Mouse (Mus musculus): ENCODE measurements around the gene Pacrg. TPM values are rescaled to one million over a fixed set of nuclear protein-coding genes. Genes with fewer than 3 reads are reported as not detected.

Gene Pacrg
- total and polyA plus RNA-seq, 3 experiments = not detected

GRCm38 (mm10) chr17:10429406-10429805, 410.7 kb downstream of the Pacrg start:
- in situ Hi-C loops (cut with MboI; ENCODE audit: low pct_ligation_motif_present, low pct_unique_long_range_greater_than_20kb, low sequenced_read_pairs) = no loop called here
- DNase-seq (ENCODE audit: extremely low read depth) = no peak
- dilution Hi-C loops (cut with MboI; ENCODE audit: extremely low pct_ligation_motif_present, extremely low pct_unique_long_range_greater_than_20kb, low sequenced_read_pairs) = no loop called here
- no peaks in the 10 kb centered on the region for H3K79me2 ChIP-seq (replicated peaks; ENCODE audit: control insufficient read depth, extremely low read depth, insufficient read depth, poor library complexity, severe bottlenecking)
- no peak overlapping the region for H3K4me3 ChIP-seq (replicated peaks in 1 of 3; ENCODE audit: low read depth in 2 of 3, low read length in 2 of 3, poor library complexity in 1 of 3)
- no peaks in the 10 kb centered on the region for H3K9me3 ChIP-seq (replicated peaks; ENCODE audit: low read length)
- peaks cover 0 to 10% of the 10 kb centered on the region in 2 experiments; a peak in 1 of 4 replicates for H3K4me1 ChIP-seq (ENCODE audit: control insufficient read depth in 1 of 2, insufficient read depth in 2 of 2)
- H3K4me2 ChIP-seq (ENCODE audit: insufficient read depth, low read depth, poor library complexity, severe bottlenecking) = no peak overlapping the region
- TF ChIP-seq GABPA (IDR thresholded peaks at IDR 0.05; ENCODE audit: insufficient replicate concordance, low read depth, low read length) = no peak
- no peak for TF ChIP-seq MAX (IDR thresholded peaks at IDR 0.05; ENCODE audit: low read length)
- TF ChIP-seq USF1 (IDR thresholded peaks at IDR 0.05; ENCODE audit: low read depth, low read length) = no peak
- TF ChIP-seq MYC (IDR thresholded peaks at IDR 0.05; ENCODE audit: low read depth, low read length) = no peak
- TF ChIP-seq POLR2A (IDR thresholded peaks at IDR 0.05; ENCODE audit: low read depth, low read length) = no peak
- no peak for TF ChIP-seq UBTF (IDR thresholded peaks at IDR 0.05; ENCODE audit: low read depth, low read length)
- no peak for TF ChIP-seq KAT2A (IDR thresholded peaks at IDR 0.05; ENCODE audit: insufficient replicate concordance, low read length)
- TF ChIP-seq RCOR1 (conservative IDR thresholded peaks at IDR 0.05; ENCODE audit: low read depth, low read length) = no peak
- TF ChIP-seq ETS1 (conservative IDR thresholded peaks at IDR 0.05; ENCODE audit: low read depth, low read length) = no peak
- TF ChIP-seq IRF4 (IDR thresholded peaks at IDR 0.05; ENCODE audit: low read depth, low read length) = no peak
- TF ChIP-seq SMC3 (IDR thresholded peaks at IDR 0.05; ENCODE audit: low read depth, low read length) = no peak
- no peak overlapping the region for H3K9ac ChIP-seq (ENCODE audit: insufficient read depth, low read depth)
- H3K27ac ChIP-seq (ENCODE audit: insufficient read depth, low read depth) = no peak overlapping the region
- no peaks in the 10 kb centered on the region for H3K36me3 ChIP-seq (replicated peaks in 1 of 2; ENCODE audit: control insufficient read depth in 1 of 2, insufficient read depth in 1 of 2, low read length in 1 of 2)
- H3K27me3 ChIP-seq (replicated peaks) = no peaks in the 10 kb centered on the region

- in situ Hi-C loops (cut with MboI; ENCODE audit: low pct_ligation_motif_present, low pct_unique_long_range_greater_than_20kb, low sequenced_read_pairs) = no loop called here
- Histone ChIP-seq H3K9ac (ENCODE audit: insufficient read depth, low read depth) (no peak overlapping the region), H3K9me3 (replicated peaks; ENCODE audit: low read length) (no peaks in the 10 kb centered on the region), H3K4me3 (replicated peaks in 1 of 3; ENCODE audit: low read depth in 2 of 3, low read length in 2 of 3, poor library complexity in 1 of 3) (no peak overlapping the region), H3K27me3 (replicated peaks) (no peaks in the 10 kb centered on the region), H3K79me2 (replicated peaks; ENCODE audit: control insufficient read depth, extremely low read depth, insufficient read depth, poor library complexity, severe bottlenecking) (no peaks in the 10 kb centered on the region), H3K36me3 (replicated peaks in 1 of 2; ENCODE audit: control insufficient read depth in 1 of 2, insufficient read depth in 1 of 2, low read length in 1 of 2) (no peaks in the 10 kb centered on the region), H3K4me2 (ENCODE audit: insufficient read depth, low read depth, poor library complexity, severe bottlenecking) (no peak overlapping the region), H3K4me1 (ENCODE audit: control insufficient read depth in 1 of 2, insufficient read depth in 2 of 2) (peaks cover 0 to 10% of the 10 kb centered on the region in 2 experiments; a peak in 1 of 4 replicates), H3K27ac (ENCODE audit: insufficient read depth, low read depth) (no peak overlapping the region)
- TF ChIP-seq MXI1 (IDR thresholded peaks at IDR 0.05; ENCODE audit: low read depth, low read length) = no peak
- TF ChIP-seq CHD2 (IDR thresholded peaks at IDR 0.05; ENCODE audit: low read length) = no peak
- TF ChIP-seq ZC3H11A (IDR thresholded peaks at IDR 0.05; ENCODE audit: low read depth, low read length) = no peak
- TF ChIP-seq MAFK (IDR thresholded peaks at IDR 0.05; ENCODE audit: insufficient replicate concordance, low read length) = no peak
- TF ChIP-seq ELF1 (IDR thresholded peaks at IDR 0.05; ENCODE audit: low read depth, low read length) = no peak
- TF ChIP-seq GABPA (IDR thresholded peaks at IDR 0.05; ENCODE audit: insufficient replicate concordance, low read depth, low read length) = no peak
- dilution Hi-C loops (cut with MboI; ENCODE audit: extremely low pct_ligation_motif_present, extremely low pct_unique_long_range_greater_than_20kb, low sequenced_read_pairs) = no loop called here
- DNase-seq (ENCODE audit: extremely low read depth) = no peak
These were observed 414.8 kb downstream of the Pacrg start for GRCm38 (mm10) chr17:10425311-10425710.
